Mouse (Mus musculus): ENCODE measurements around the gene Sla2. TPM values are rescaled to one million over a fixed set of nuclear protein-coding genes. Genes with fewer than 3 reads are reported as not detected.
"Not testable (repeated sequence)": the region's sequence is repeated elsewhere in the genome, so short reads cannot be mapped to it uniquely, and the experiment has no call there.

The Sla2 gene
- total RNA-seq, 2 experiments from 2014 or later = 0.31 TPM; not detected in 1

- no peak for DNase-seq
Measured at GRCm38 (mm10) chr2:156864481-156864880, 22.5 kb downstream of the Sla2 start.

- peak; percentile 57 to 67 for DNase-seq
Measured at GRCm38 (mm10) chr2:156863487-156864160, 23.4 kb downstream of the Sla2 start.

GRCm38 (mm10) chr2:156862772-156863486, 24.1 kb downstream of the Sla2 start, which contains the start of gene Rab5if:
Gene Rab5if, plus strand, starts transcription at chr2:156863128.
- peak; percentile 98 to 99 for DNase-seq

DNA sequence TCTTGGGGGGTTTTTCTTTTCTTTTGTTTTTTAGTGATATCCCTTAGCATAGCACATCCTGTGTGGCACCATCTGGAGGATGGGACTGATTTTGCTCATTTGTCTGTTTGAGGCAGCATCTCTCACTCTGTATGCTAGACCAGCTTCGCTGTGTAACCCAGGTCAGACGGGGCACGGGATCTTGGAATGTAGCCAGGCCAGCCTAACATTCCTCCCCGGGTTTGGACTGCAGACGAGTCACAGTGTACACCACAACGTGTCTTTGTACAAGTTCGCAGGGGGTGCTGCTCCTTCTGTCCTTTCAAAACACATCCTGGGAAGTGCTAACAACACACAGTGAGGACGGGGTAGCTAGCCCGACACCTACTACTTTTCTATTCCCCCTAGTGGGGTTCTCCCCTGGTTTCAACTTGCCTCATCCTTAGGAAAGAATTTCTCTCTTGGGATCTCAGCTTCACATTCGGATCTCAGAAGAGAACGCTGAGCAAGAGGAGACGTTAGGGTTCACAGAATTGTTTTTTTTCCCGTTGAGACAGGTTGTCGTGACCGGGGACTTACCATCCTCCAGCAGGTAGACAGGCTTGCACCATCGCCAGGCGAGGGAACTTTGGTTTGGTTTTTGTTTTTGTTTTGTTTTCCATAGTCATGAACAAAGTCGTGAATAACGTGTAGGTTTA, 24.8 kb downstream of the Sla2 start:
- DNase-seq = peak in 1 of 2 experiments; percentile 47

DNA sequence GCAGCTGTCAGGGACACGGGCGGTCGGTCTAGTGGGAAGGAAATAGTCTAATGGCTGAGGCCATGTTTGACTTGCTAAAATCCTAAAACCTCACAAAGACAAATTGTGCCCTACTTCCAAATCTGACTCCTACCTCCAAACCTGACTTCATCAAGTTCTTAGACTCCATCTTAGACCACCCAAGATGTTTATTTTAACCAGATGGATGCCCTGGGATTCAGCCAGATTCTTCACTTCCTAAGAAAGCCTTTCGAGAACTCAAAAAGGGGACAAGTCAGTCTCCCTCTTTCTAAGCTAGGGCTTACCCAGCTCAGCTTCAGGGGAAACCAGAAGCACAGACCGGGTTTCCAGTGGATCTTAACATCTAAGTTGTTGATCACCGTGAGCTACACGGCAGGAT, 28.3 kb downstream of the Sla2 start:
- DNase-seq = no peak

- DNase-seq = no peak
Measured at GRCm38 (mm10) chr2:156857835-156858234, 29.2 kb downstream of the Sla2 start, which contains the start of gene 4930518I15Rik. Gene 4930518I15Rik, minus strand, starts transcription at chr2:156857946.

DNA sequence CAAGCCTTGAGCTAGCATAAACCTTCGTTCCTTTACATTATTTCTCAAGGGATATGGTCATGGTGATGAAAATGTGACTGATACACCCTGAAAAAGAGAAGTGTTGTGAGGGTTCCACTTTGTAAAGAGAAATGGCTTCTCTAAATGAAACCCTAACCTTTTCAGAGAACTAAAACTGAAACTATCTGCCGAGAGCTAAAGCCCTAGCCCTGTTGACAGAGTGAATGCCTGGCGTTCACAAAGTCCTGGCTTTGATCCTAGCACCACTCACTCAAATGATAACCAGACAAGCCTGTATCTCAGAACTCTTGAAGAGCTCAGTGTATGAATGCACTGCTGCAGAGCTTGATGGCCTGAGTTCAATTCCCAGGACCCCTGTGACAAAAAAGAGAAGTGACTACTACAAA, 29.6 kb downstream of the Sla2 start:
- DNase-seq = peak in 1 of 2 experiments; percentile 23

DNA sequence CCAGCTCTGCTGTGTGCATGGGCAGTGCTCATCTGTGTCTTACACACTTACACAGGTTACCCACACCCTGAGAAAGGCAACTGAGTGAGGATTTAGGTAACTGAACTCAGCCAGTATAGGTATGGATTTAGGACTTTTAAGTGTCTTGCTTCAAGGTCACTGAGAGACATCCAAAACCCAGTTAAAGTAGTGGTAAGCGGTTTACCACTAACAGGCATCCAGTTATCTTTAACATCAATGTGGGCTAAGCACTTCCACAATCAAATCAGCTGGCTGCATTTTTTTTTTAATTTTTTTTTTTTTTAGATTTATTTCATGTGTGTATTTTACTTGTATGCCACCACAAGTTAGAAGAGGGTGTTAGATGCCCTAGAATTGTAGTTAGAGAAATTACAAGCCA, 30.7 kb downstream of the Sla2 start:
- no peak for DNase-seq

DNA sequence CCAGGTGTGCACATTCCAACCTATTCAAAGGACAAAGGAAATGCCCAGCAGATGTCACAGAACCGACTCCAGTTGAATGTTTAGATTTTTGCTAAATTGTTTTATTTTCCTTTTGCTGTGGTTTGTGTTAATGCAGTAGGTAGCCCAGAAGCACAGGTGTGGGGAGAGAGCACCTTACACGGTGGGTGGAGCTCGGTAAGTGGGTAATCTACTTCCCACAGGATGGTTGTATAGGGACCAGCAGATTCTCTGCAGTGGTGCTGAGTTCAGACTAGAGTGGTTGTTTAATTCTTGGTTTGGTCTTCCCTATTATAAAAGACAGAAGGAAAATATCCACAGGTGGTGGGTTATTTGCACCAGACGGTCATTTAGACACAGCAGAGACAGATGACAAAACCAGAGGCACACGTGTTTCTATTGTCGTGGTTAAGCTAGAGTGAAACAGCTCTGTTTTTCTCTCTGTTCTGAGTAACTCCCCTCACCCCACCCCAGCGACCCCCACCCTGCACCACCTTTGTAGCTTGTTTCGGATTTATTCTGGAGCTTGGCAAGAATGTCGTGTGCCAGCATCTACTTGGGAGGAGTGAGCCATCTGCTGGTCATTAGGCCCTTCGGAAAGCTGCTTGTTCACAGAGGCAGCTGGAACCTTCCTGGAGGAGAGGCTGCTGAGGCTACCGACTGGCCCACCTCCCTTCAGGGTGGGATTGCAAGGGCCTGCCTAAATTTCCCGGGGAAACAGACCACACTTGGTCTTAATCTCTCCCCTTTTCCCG, 32.8 kb downstream of the Sla2 start:
- peak; percentile 27 to 42 for DNase-seq

- not testable (repeated sequence) for DNase-seq
Measured at GRCm38 (mm10) chr2:156853584-156853983, 33.4 kb downstream of the Sla2 start.

GRCm38 (mm10) chr2:156850505-156850904, 36.5 kb downstream of the Sla2 start:
- no peak for DNase-seq

DNA sequence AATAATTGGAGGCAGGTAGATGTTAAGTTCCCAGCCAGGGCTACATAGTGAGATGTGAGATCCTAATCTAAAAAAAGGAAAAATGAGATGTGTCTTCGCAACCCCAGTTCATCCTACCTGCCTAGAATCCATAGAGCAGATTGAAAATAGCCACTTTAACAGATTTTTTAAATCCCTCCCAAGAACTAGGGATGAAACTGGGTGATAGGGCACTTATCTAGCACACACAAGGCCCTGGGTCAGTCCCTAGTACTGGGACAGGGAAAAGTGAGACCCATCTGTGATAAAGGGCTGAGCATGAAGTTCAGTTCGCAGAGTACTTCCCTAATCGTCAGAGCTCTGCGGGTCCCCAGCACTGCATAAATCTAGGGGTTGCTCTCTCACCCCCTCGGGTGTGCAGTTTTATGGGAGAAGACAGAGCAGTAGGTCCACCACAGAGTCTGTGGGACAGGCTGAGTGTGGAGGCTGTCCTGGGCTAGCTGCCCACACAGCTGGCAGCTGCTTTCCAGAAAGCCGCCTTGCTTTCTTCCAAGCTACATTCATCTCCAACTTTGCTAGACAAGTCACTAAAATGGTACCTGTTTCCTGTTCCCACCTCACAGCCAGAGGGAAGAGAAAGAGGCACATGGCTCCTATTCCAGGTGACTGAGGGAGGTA, 38.3 kb downstream of the Sla2 start:
- DNase-seq = no peak

GRCm38 (mm10) chr2:156847653-156848052, 39.3 kb downstream of the Sla2 start:
- no peak for DNase-seq

DNA sequence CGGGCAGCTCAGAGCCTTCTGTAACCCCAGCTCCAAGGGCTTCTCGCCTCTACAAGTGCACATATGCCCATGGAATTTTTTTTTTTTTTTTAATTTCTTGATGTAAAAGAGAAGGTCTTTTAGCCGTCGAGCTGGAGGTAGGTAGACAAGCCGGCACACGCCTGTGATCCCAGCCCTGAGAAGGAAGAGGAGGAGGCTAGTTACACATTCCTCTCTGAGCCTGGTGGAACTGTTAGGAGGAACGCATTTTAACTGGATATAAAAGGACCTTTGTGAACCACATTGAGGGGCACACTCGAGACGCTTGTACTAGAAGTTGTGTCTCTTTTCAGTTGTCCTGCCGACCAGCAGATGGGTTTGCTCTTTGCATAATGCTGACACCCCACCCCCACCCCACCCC, 42.3 kb downstream of the Sla2 start:
- no peak for DNase-seq

- DNase-seq = no peak
Measured at GRCm38 (mm10) chr2:156843331-156843730, 43.7 kb downstream of the Sla2 start.

- DNase-seq = no peak
Measured at GRCm38 (mm10) chr2:156842711-156843110, 44.3 kb downstream of the Sla2 start.

DNA sequence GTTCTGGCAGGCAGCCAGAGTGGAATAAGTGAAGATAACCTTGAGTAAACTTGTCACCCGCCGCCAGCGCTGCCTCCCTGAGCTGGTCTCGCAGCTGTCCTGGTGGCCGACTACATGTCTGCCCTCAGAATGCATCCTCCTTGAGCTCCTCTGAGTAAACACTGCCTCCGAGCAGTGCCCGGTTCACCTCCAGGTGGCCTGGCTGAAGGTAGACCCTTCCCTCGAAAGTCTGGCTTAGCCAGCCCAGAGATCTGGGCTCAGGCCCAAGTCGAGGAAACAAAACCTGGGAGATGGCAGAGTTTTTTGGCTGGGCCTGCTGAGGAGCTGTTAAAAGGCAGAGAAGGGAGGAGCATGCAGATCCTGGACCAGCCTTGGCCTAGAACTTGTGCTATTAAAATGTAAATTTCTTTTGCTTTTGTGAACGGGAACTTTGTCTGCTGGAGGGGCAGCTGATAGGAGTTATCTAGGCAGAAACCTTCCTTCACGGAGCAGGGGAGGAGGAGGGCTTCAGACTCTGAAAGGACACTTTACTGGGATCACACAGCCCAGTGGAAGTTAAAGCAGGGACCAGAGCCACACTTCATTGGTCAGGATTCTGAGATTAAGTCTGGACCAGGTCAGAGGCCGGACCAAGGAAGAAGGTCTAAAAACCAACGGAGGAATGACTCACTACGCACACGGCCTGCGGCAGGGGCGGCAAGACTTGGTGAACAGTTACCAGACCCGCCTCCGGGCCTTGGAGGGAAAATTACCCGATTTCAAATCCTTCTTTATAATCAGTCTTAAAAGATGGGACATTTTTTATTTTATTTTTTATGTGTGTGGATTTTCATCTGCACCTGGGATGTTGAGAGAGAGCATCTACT, 44.9 kb downstream of the Sla2 start:
- peak; percentile 29 to 44 for DNase-seq

DNA sequence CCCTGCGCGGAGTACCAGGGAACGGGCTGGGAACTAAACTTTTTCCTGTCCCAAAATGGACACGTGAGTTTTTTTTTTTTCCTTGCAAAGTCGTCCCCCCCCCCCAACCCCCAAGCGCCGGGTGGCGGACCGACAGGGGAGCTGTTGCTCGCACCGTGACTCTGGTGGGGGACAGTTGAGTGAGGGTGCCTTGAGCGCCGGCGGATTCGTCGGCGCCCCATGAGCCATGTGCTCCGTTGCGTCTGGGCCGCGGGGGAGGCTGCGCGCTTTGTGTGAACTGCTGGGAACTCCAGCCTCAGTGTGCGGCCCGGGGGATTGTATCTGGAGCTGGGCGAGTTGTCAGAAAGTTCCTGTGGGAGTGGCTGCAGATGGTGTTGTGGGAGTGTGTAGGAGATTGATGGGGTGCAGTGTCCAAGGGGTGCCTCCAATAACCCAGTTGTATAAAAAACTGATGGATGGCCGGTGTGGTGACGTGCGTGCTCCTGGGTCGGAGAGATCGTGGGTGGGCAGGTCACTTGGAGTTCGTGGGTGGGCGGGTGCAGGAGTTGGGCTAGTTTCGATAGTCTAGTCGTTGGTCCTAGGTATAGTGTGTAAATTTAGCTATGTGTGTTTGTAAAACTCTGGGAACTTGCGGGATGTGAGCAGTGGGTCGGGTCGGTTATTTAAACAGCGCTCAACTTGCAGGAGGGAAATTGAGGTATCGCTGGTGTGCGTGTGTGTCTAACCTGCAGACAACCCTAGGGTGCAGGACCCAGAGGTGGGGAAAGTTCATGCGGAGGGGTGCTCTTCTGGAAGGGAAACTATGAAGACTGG, 45.8 kb downstream of the Sla2 start:
- DNase-seq = peak; percentile 58 to 59

DNA sequence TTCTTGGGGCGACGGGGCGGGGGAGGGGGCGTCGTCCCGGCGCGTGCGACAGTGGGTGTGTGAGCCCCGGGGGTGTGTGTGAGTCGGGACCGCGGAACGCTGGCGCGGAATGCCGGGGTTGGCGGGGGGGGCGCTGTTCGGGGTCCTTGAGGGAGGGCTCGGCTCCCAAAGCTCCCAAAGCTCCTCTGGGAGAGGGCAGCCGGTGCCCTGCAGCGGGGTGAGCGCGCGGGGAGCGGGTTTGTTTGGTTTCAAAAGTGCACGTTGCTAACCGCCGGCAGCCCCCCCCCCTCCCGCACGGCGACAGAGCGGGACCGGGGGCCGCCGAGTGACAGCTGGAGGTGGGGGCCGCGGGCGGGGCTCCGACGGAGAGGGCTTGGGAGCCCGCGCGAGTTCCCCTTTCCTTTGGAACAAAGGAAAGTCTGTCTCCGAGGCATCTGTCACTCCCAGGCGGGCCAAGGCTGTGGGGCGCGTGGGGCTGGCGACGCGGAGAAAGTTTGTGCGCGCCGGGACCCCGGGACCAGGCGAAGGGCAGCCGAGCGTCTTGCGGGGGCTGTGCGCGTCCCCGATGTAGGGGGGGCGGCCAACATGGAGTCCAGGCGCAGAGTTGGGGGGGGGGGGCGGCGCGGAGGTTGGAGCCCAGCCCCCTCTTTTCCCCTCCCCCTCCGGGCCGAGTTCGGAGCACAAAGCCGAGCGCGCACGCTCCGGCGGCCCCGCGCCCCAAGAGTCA, 46.5 kb downstream of the Sla2 start:
- peak; percentile 13 to 37 for DNase-seq
